Mouse (Mus musculus) thymus, postnatal 4 days (tissue): ENCODE measurements around the gene Taok3.

Experiments used
- DNase-seq: peaks from one replicate; pipeline ENCODE4 v3.0.0; 2021

Taok3 gene

DNA sequence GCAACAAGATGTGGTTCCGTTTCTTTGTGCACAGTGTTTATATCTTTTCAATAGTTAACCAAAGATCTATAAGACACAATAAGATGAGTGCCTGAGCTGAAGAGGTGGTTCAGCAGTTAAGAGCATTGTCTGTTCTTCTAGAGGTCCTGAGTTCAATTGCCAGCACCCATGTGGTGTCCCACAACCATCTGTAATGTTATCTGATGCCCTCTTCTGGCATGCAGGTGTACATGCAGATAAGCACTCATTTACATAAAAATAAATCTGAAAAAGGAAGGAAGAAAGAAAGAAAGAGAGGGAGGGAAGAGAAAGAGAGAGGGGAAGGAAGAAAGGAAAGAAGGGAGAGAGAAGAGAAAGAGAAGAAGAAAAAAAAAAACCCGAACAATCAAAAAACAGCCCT lies 186.9 kb downstream of the Taok3 start:
- DNase-seq = no peak

DNA sequence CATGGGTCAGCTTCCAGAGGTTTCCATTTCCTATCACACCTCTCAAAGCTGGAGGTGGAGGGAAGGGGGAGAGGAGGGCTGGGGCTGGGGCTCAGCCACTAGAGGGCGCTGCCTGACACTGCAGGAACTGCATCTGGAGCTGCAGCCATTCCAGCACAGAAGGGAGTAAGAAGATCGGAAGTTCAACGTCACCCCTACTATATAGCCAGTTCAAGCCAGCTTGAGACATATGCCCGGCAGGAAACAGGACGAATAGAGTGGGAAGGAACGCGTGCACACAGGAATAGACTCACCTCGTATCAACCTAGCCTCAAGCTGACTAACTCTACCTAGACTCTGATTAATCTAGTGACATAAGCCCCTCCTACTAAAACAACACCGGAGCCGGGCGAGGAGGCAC lies 187.8 kb downstream of the Taok3 start:
- peak; percentile 89 for DNase-seq

DNA sequence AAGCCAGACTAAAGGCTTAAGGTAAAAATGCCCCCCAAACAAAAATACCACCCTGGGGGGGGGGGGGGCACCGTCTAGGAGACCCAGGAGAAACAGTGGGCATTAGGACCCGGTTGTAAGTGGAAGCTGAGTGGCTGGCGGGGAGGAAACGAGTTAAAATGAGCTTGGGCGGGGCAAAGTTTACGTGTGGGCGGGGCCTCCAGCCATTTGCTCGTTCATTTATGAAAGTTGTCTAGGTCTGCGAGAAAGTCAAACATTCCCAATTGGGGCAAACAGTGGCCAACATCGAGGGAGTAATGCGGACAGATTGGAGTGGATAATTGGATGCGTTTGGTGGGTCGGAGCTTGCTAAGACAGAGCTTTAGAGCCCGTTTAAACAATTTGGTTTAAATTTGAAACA lies 193.5 kb downstream of the Taok3 start:
- peak; percentile 50 for DNase-seq

DNA sequence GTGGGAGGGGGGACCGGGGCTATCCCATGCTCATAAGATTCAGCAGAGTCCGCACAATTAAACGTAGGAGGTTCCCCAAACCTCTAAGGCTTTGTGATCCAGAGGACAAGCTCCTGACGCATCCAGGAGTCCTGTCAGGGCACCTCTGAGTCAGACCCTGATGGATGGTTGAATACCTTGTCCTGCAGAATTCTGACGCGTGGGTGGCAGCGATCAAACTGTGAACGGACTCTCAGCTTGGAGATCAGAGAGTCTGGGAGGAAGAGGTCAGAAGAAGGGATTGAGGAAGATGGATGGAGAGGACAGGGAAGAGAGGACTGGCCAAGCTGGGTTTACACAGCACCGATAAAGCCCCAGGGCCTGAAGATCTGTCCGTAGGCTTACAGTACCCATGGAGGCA lies 194.0 kb downstream of the Taok3 start:
- no peak for DNase-seq

DNA sequence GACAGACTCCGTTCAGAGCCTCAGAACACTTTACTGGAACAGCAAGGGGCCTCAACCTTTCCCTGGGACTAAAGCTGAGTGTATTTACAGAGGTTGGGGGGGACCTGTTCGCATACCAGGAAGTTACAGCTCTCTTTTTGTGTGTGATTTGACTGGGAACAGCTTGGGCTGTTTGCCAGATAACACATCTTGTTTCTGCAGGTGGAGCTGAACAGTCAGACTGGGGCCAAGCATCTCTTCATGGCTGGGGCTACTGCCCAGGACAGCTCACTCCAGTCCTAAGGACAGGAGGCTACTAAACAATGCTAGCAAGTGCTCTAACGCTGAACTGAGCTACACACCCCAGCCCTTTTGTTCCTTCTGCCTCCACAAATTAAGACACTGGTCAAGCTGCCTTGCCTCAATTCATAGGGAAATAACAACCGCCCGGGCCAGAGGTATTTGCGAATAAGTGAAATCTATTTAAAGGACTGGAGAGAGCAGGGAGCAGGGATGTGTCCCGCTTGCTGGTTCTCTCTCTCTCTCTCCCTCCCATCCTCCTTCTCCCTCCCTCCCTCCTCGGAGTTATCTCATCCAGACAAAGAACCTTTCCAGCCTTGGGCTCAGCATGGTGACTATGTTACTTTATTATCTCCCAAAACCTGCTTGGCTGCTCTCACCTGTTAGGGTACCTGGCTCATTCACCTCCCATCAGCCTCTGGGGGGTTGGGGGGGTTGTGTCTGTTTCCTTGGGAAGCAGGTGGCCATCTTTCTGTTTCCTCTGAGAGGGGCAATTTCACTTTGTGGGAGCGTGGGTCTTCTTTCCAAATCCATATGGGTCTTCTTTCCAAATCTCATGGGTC lies 194.9 kb downstream of the Taok3 start:
- DNase-seq = no peak

DNA sequence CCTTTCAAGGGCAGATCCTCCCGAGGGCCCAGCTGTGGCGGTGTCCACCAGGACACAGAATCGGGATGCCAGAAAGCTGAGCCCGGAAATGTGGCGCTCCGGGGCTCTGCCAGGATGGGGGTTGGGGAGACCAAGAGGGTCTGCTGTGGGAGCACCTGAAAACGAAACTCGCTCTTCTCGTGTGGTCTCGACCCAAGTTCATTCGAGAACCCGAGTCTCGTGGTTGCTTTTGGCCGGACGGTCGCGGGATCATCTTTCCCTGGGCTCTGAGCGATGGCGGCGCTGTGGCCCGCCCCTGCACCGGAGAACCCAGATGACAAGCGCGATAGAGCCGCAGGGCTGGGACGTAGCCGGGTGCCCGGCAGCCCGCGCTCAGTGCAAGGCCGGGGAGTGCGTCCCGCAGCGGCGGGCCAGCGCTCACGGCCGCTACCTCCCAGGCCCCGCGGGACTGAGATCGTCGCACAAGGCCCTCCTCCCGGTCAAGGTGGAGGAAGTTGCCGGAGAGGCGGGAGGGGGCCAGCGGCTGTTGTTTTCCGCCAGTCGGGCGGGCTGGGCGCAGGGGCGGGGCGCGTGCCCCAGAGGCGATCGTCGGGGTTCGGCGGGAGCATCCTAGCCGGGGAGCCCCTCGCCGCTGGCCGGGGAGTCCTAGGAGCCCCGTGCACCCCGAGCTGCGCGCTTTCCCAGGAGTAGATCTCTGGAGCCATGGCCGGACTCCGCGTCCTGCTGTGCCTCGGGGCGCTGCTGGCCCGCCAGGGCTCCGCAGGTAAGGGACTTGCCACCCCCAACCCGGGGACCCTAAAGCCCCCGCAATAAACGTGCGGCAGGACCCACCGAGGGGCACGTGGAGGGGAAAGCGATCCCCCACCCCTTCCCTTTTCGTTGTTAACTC lies 199.1 kb downstream of the Taok3 start, which contains the start of gene Vsig10:
Vsig10 (plus strand) TSS at position 343 of the 889 bp plus-strand sequence.
- peak; percentile 47 for DNase-seq

DNA sequence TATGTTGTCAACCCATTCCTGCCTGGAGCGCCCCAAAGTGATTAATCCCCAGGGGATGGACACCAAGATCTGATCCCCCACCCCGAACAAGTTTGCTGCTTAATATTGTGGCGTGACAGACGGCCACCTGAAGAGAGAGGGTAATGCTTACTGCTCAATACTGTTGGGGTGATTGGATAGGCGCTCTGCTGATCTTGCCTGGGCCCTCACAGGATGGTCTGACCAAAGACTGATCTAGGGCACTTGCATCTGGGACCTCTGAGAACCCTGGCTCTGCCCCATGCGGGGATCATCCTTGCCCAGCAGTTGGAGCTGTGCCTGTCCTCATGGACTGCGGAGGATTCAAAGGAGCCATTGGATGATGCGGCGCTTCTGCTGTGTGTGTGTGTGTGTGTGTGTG lies 203.8 kb downstream of the Taok3 start:
- DNase-seq = no peak
